Mouse (Mus musculus): ENCODE measurements around the gene Galnt2. TPM values are rescaled to one million over a fixed set of nuclear protein-coding genes. Genes with fewer than 3 reads are reported as not detected.
A peak's percentile ranks its signal among the peaks of the same experiment; 100 is the strongest.

Galnt2 gene
- polyA plus RNA-seq, 1 experiment from 2014 or later: 54.3 TPM

GRCm38 (mm10) chr8:124192242-124192641, 38.9 kb upstream of the Galnt2 start:
- no peaks in the 10 kb centered on the region for H3K27me3 ChIP-seq (replicated peaks; ENCODE audit: insufficient read depth, low read length)
- H3K4me1 ChIP-seq (ENCODE audit: insufficient read depth, low read depth, low read length): peaks cover 6% of the 10 kb centered on the region; the same call in 1 of the 2 replicates
- no peak overlapping the region for H3K27ac ChIP-seq (ENCODE audit: low read length)
- 49% methylated on average over 4 of the region's 4 CpGs for WGBS
- H3K4me2 ChIP-seq (replicated peaks; ENCODE audit: low read depth, low read length): no peak overlapping the region
- H3K4me3 ChIP-seq (ENCODE audit: low read depth, low read length): no peak overlapping the region
- no peak overlapping the region for H3K9ac ChIP-seq (replicated peaks; ENCODE audit: low read depth)
- no peak for DNase-seq (ENCODE audit: low spot score)
- no peaks in the 10 kb centered on the region for H3K36me3 ChIP-seq (ENCODE audit: insufficient read depth, low read length)
- no peak for ATAC-seq
- no peaks in the 10 kb centered on the region for H3K9me3 ChIP-seq (ENCODE audit: low read length)
- TF ChIP-seq EP300 (IDR thresholded peaks at IDR 0.05) (no peak), CTCF (IDR thresholded peaks at IDR 0.05) (no peak)

- no peaks in the 10 kb centered on the region for H3K9me3 ChIP-seq (ENCODE audit: low read length)
- H3K4me1 ChIP-seq (ENCODE audit: insufficient read depth, low read depth, low read length): peaks cover 6% of the 10 kb centered on the region; the same call in 1 of the 2 replicates
- DNase-seq (ENCODE audit: low spot score) (peak; percentile 82), ATAC-seq (peak; percentile 37)
- H3K27ac ChIP-seq (ENCODE audit: low read length): no peak overlapping the region
- H3K4me2 ChIP-seq (replicated peaks; ENCODE audit: low read depth, low read length): no peak overlapping the region
- no peak overlapping the region for H3K4me3 ChIP-seq (ENCODE audit: low read depth, low read length)
- 53% methylated on average over 10 of the region's 10 CpGs for WGBS
- no peaks in the 10 kb centered on the region for H3K36me3 ChIP-seq (ENCODE audit: insufficient read depth, low read length)
- no peaks in the 10 kb centered on the region for H3K27me3 ChIP-seq (replicated peaks; ENCODE audit: insufficient read depth, low read length)
- TF ChIP-seq EP300 (IDR thresholded peaks at IDR 0.05) (peak; percentile 16; the same call in 1 of the 2 replicates), CTCF (IDR thresholded peaks at IDR 0.05) (no peak)
- no peak overlapping the region for H3K9ac ChIP-seq (replicated peaks; ENCODE audit: low read depth)
Observed at GRCm38 (mm10) chr8:124192976-124193375, 38.2 kb upstream of the Galnt2 start.

GRCm38 (mm10) chr8:124193992-124194391, 37.2 kb upstream of the Galnt2 start:
- Histone ChIP-seq H3K27ac (ENCODE audit: low read length) (no peak overlapping the region), H3K4me2 (replicated peaks; ENCODE audit: low read depth, low read length) (no peak overlapping the region), H3K9ac (replicated peaks; ENCODE audit: low read depth) (no peak overlapping the region), H3K27me3 (replicated peaks; ENCODE audit: insufficient read depth, low read length) (no peaks in the 10 kb centered on the region), H3K4me3 (ENCODE audit: low read depth, low read length) (no peak overlapping the region), H3K9me3 (ENCODE audit: low read length) (no peaks in the 10 kb centered on the region), H3K36me3 (ENCODE audit: insufficient read depth, low read length) (no peaks in the 10 kb centered on the region), H3K4me1 (ENCODE audit: insufficient read depth, low read depth, low read length) (peaks cover 6% of the 10 kb centered on the region; the same call in 1 of the 2 replicates)
- WGBS: 81% methylated on average over 5 of the region's 5 CpGs
- ATAC-seq: no peak
- TF ChIP-seq CTCF (IDR thresholded peaks at IDR 0.05) (no peak), EP300 (IDR thresholded peaks at IDR 0.05) (no peak)
- no peak for DNase-seq (ENCODE audit: low spot score)

- TF ChIP-seq CTCF (IDR thresholded peaks at IDR 0.05) (no peak), EP300 (IDR thresholded peaks at IDR 0.05) (peak; percentile 84)
- no peak overlapping the region for H3K27ac ChIP-seq (ENCODE audit: low read length)
- 25% methylated on average over 5 of the region's 5 CpGs for WGBS
Observed at GRCm38 (mm10) chr8:124196195-124196594, 35.0 kb upstream of the Galnt2 start.

GRCm38 (mm10) chr8:124196797-124197196, 34.4 kb upstream of the Galnt2 start:
- ATAC-seq (no peak), DNase-seq (ENCODE audit: low spot score) (no peak)
- no peaks in the 10 kb centered on the region for H3K27me3 ChIP-seq (replicated peaks; ENCODE audit: insufficient read depth, low read length)
- no peaks in the 10 kb centered on the region for H3K9me3 ChIP-seq (ENCODE audit: low read length)
- peaks cover 10% of the 10 kb centered on the region; the same call in 1 of the 2 replicates for H3K4me1 ChIP-seq (ENCODE audit: insufficient read depth, low read depth, low read length)
- WGBS: 31% methylated on average over 5 of the region's 5 CpGs
- TF ChIP-seq CTCF (IDR thresholded peaks at IDR 0.05): no peak
- no peak for TF ChIP-seq EP300 (IDR thresholded peaks at IDR 0.05)
- H3K4me3 ChIP-seq (ENCODE audit: low read depth, low read length): no peak overlapping the region
- H3K36me3 ChIP-seq (ENCODE audit: insufficient read depth, low read length): no peaks in the 10 kb centered on the region
- H3K27ac ChIP-seq (ENCODE audit: low read length): 0 out of 2 replicates have a peak overlapping the region, but pooled peaks have one; percentile 9
- no peak overlapping the region for H3K9ac ChIP-seq (replicated peaks; ENCODE audit: low read depth)
- H3K4me2 ChIP-seq (replicated peaks; ENCODE audit: low read depth, low read length): no peak overlapping the region

More at GRCm38 (mm10) chr8:124196195-124196594, 35.0 kb upstream of the Galnt2 start:
- Histone ChIP-seq H3K9ac (replicated peaks; ENCODE audit: low read depth) (no peak overlapping the region), H3K4me3 (ENCODE audit: low read depth, low read length) (no peak overlapping the region), H3K36me3 (ENCODE audit: insufficient read depth, low read length) (no peaks in the 10 kb centered on the region), H3K4me2 (replicated peaks; ENCODE audit: low read depth, low read length) (no peak overlapping the region), H3K4me1 (ENCODE audit: insufficient read depth, low read depth, low read length) (peaks cover 10% of the 10 kb centered on the region; the same call in 1 of the 2 replicates), H3K27me3 (replicated peaks; ENCODE audit: insufficient read depth, low read length) (no peaks in the 10 kb centered on the region), H3K9me3 (ENCODE audit: low read length) (no peaks in the 10 kb centered on the region)
- ATAC-seq: peak; percentile 90
- DNase-seq (ENCODE audit: low spot score): peak; percentile 92

- Histone ChIP-seq H3K4me1 (ENCODE audit: insufficient read depth, low read depth, low read length) (peaks cover 15% of the 10 kb centered on the region; the same call in 1 of the 2 replicates), H3K27ac (ENCODE audit: low read length) (no peak overlapping the region), H3K4me3 (ENCODE audit: low read depth, low read length) (no peak overlapping the region), H3K9ac (replicated peaks; ENCODE audit: low read depth) (no peak overlapping the region), H3K36me3 (ENCODE audit: insufficient read depth, low read length) (no peaks in the 10 kb centered on the region), H3K4me2 (replicated peaks; ENCODE audit: low read depth, low read length) (no peak overlapping the region), H3K9me3 (ENCODE audit: low read length) (no peaks in the 10 kb centered on the region), H3K27me3 (replicated peaks; ENCODE audit: insufficient read depth, low read length) (no peaks in the 10 kb centered on the region)
- ATAC-seq (no peak), DNase-seq (ENCODE audit: low spot score) (no peak)
- 83% methylated on average over 7 of the region's 7 CpGs for WGBS
- no peak for TF ChIP-seq CTCF (IDR thresholded peaks at IDR 0.05)
- TF ChIP-seq EP300 (IDR thresholded peaks at IDR 0.05): no peak
Observed at GRCm38 (mm10) chr8:124198230-124198629, 33.0 kb upstream of the Galnt2 start.
